Mouse (Mus musculus) lung, postnatal 0 days (tissue): ENCODE measurements around the gene Fam240a. TPM values are rescaled to one million over a fixed set of nuclear protein-coding genes. Genes with fewer than 3 reads are reported as not detected.

Experiments used
- ATAC-seq: fragments of 200-750 bp; cut with Nextera tagmentation; 2 replicates; pipeline ENCODE4 v1.8.0; 2017; ENCODE audit warnings: moderate library complexity
- DNase-seq: peaks from one replicate; pipeline ENCODE4 v3.0.0-alpha.2; 2016; ENCODE audit warnings: low spot score
- H3K27ac ChIP-seq: fragments of 300-500 bp; sonication (generic); 2 replicates; pipeline ENCODE4 v1.5.1; 2014; ENCODE audit warnings: antibody characterized with exemption, mild to moderate bottlenecking, low read length, mixed read lengths
- H3K27me3 ChIP-seq: fragments of 300-500 bp; sonication (generic); replicated peaks from 2 replicates; pipeline ENCODE4 v1.6.1; 2014; ENCODE audit warnings: low read length, mixed read lengths; ENCODE audit not compliant: insufficient read depth
- H3K36me3 ChIP-seq: fragments of 300-500 bp; sonication (generic); 2 replicates; pipeline ENCODE4 v1.6.1; 2014; ENCODE audit warnings: low read length, mixed read lengths; ENCODE audit not compliant: insufficient read depth
- H3K4me1 ChIP-seq: fragments of 300-500 bp; sonication (generic); 2 replicates; pipeline ENCODE4 v1.6.1; 2014; ENCODE audit warnings: antibody characterized with exemption, low read depth, low read length, mixed read lengths; ENCODE audit not compliant: insufficient read depth
- H3K4me2 ChIP-seq: fragments of 300-500 bp; sonication (generic); replicated peaks from 2 replicates; pipeline ENCODE4 v1.6.1; 2014; ENCODE audit warnings: low read depth, mild to moderate bottlenecking, low read length, moderate library complexity, mixed read lengths
- H3K4me3 ChIP-seq: fragments of 300-500 bp; sonication (generic); 2 replicates; pipeline ENCODE4 v1.5.1; 2014; ENCODE audit warnings: low read depth, low read length
- H3K9ac ChIP-seq: fragments of 300-500 bp; sonication (generic); replicated peaks from 2 replicates; pipeline ENCODE4 v1.6.1; 2014; ENCODE audit warnings: low read depth, mild to moderate bottlenecking
- H3K9me3 ChIP-seq: fragments of 300-500 bp; sonication (generic); 2 replicates; pipeline ENCODE4 v1.6.1; 2016; ENCODE audit warnings: low read length, mixed read lengths
- CTCF ChIP-seq: IDR thresholded peaks from 2 replicates; pipeline ENCODE4 v1.5.1; 2016; ENCODE audit warnings: antibody characterized with exemption, mild to moderate bottlenecking
- EP300 ChIP-seq: IDR thresholded peaks from 2 replicates; pipeline ENCODE4 v1.6.1; 2016; ENCODE audit warnings: antibody characterized with exemption, mild to moderate bottlenecking, control low read depth
- WGBS: fragments of 180-500 bp; shearing (Covaris S2); extraction: QIAGEN DNeasy Blood & Tissue Kit; methylation state at CpG from one replicate; pipeline ENCODE4 v1.1.7; 2014; 5-methylcytosine and 5-hydroxymethylcytosine counted together
- polyA plus RNA-seq: library from polyadenylated mRNA; unstranded; fragments of >200 nt; fragmentation: Nextera tagmentation; extraction: Ambion mirVana; gene quantifications from 2 replicates; pipeline ENCODE4 v1.2.1, GENCODE M21; 2015

The Fam240a gene
- polyA plus RNA-seq, 1 experiment from 2014 or later: not detected

GRCm38 (mm10) chr9:110881953-110882352 lies 34.7 kb downstream of the Fam240a start:
- H3K27me3 ChIP-seq: no peaks in the 10 kb centered on the region
- H3K9ac ChIP-seq: no peak overlapping the region
- 46% methylated on average over 7 of the region's 7 CpGs for WGBS
- no peaks in the 10 kb centered on the region for H3K9me3 ChIP-seq
- H3K4me3 ChIP-seq: no peak overlapping the region
- no peaks in the 10 kb centered on the region for H3K36me3 ChIP-seq
- peak; percentile 20; the same call in 1 of the 2 replicates for ATAC-seq
- TF ChIP-seq CTCF (no peak), EP300 (peak; percentile 66; the same call in 1 of the 2 replicates)
- peaks cover 11% of the 10 kb centered on the region; the same call in 1 of the 2 replicates for H3K4me1 ChIP-seq
- H3K27ac ChIP-seq: peak overlapping the region; percentile 91
- H3K4me2 ChIP-seq: peak overlapping the region; percentile 83
- DNase-seq: peak; percentile 67

GRCm38 (mm10) chr9:110880772-110881171 lies 35.9 kb downstream of the Fam240a start:
- WGBS: 37% methylated on average over 4 of the region's 4 CpGs
- peak overlapping the region; percentile 91 for H3K27ac ChIP-seq
- peak overlapping the region; percentile 83 for H3K4me2 ChIP-seq
- peaks cover 11% of the 10 kb centered on the region; the same call in 1 of the 2 replicates for H3K4me1 ChIP-seq
- H3K9me3 ChIP-seq: no peaks in the 10 kb centered on the region
- peak overlapping the region; percentile 57 for H3K4me3 ChIP-seq
- peak; percentile 87 for DNase-seq
- peak overlapping the region; percentile 35; the same call in 1 of the 2 replicates for H3K9ac ChIP-seq
- TF ChIP-seq CTCF (no peak), EP300 (peak; percentile 44; the same call in 1 of the 2 replicates)
- no peaks in the 10 kb centered on the region for H3K27me3 ChIP-seq
- H3K36me3 ChIP-seq: no peaks in the 10 kb centered on the region
- ATAC-seq: peak; percentile 81

DNA sequence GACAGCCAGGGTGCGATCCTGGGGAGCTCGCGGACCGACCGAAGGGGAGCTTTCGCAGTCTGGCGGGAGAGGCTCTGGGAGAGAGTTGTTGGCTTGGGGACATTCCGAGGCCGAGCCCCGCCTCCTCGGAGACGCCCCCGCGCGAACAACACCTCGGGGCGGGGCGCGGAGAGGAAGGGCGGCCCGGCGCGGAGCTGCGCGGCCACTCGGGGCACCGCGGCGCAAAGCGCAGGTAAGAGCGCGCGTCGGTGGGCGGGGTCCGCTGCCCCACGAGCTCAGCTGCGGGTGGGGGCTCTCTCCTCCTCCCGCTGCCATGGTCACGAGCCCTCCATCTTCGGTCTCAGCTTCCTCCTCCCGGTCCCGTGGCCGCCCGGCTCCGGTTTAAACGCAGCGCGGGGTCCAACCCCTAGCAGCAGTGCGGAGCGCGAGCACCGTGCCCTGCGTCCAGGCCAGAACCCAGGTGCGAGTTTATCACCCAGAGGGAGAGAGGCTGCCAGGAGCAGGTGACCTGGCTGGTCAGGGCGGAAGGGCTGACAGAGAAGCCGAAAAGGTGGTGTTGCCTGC lies 36.6 kb downstream of the Fam240a start, which contains the start of gene Tmie:
Gene Tmie, minus strand, starts transcription at position 116 of the 564 bp plus-strand sequence.
- H3K4me1 ChIP-seq: peaks cover 11% of the 10 kb centered on the region; the same call in 1 of the 2 replicates
- H3K4me3 ChIP-seq: peak within 1 kb of the TSS; percentile 57
- H3K27ac ChIP-seq: peak within 1 kb of the TSS; percentile 91
- TF ChIP-seq CTCF (no peak), EP300 (peak; percentile 6; the same call in 1 of the 2 replicates)
- peak within 1 kb of the TSS; percentile 83 for H3K4me2 ChIP-seq
- peak; percentile 84 for ATAC-seq
- H3K9ac ChIP-seq: peak within 1 kb of the TSS; percentile 41
- peak; percentile 94 for DNase-seq
- H3K27me3 ChIP-seq: no peaks in the 10 kb centered on the region
- no peaks in the 10 kb centered on the region for H3K36me3 ChIP-seq
- WGBS: 0% methylated on average over 39 of the region's 57 CpGs
- H3K9me3 ChIP-seq: no peaks in the 10 kb centered on the region

- peak; percentile 54 for DNase-seq
- H3K4me1 ChIP-seq: peaks cover 11% of the 10 kb centered on the region; the same call in 1 of the 2 replicates
- no peaks in the 10 kb centered on the region for H3K27me3 ChIP-seq
- ATAC-seq: 0 out of 2 replicates have a peak, but pooled peaks have one; percentile 7
- H3K9ac ChIP-seq: peak within 1 kb of the TSS; percentile 41
- peak within 1 kb of the TSS; percentile 57 for H3K4me3 ChIP-seq
- no peak for TF ChIP-seq EP300
- TF ChIP-seq CTCF: peak; percentile 10; the same call in 1 of the 2 replicates
- no peaks in the 10 kb centered on the region for H3K9me3 ChIP-seq
- H3K36me3 ChIP-seq: no peaks in the 10 kb centered on the region
- H3K27ac ChIP-seq: peak within 1 kb of the TSS; percentile 91
- WGBS: 9% methylated on average over 12 of the region's 12 CpGs
- peak within 1 kb of the TSS; percentile 83 for H3K4me2 ChIP-seq
Observed at GRCm38 (mm10) chr9:110879191-110879920, 37.3 kb downstream of the Fam240a start, which contains the start of gene Als2cl. TSS of gene Als2cl (plus strand) at chr9:110879870.

DNA sequence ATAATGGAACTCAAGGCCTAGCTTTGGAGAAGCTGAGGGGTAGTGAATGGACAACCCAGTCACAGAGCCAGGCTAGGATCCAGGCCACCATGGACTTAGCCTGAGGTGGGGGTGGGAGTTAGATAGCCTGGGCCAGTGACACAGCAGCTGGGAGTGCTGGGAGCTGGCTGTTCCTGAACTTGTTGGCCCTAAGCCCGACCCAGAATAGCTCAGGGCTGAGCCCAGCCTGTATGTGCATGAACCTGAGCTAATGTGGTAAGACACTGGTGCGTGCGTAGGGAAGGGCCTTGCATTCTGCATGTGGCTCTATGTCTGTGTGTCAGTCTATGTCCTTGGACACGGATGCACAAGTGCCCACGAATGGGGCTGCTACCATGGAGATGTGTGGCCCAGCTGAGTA lies 38.8 kb downstream of the Fam240a start:
- Histone ChIP-seq H3K36me3 (no peaks in the 10 kb centered on the region), H3K4me2 (no peak overlapping the region), H3K4me3 (no peak overlapping the region), H3K4me1 (peaks cover 11% of the 10 kb centered on the region; the same call in 1 of the 2 replicates), H3K27me3 (no peaks in the 10 kb centered on the region), H3K9me3 (no peaks in the 10 kb centered on the region), H3K9ac (no peak overlapping the region), H3K27ac (no peak overlapping the region; the same call in 1 of the 2 replicates)
- TF ChIP-seq CTCF (no peak), EP300 (no peak)
- no peak for DNase-seq
- ATAC-seq: no peak
- 73% methylated on average over 5 of the region's 5 CpGs for WGBS

DNA sequence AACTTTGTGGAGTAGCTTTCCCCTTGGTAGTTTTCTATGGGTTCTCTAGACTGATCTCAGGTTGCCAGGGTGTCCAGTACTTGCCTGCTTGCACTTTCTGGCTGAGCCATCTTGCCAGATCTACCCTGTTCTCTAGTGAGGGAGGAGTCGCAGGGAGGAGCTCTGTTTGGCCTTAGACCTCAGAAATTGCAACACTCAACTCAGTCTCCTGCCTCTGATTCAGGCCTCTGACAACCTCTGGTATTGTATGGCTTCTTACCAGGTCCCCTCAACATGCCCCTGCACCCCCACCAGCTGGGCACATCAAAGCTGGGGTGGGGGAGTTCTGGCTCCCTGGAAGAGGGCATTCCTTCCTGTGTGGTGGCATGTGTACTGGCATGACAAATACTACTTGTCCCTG lies 39.3 kb downstream of the Fam240a start:
- peaks cover 11% of the 10 kb centered on the region; the same call in 1 of the 2 replicates for H3K4me1 ChIP-seq
- no peak overlapping the region for H3K4me3 ChIP-seq
- H3K36me3 ChIP-seq: no peaks in the 10 kb centered on the region
- H3K4me2 ChIP-seq: no peak overlapping the region
- 89% methylated on average over 1 of the region's 1 CpGs for WGBS
- no peak overlapping the region; the same call in 1 of the 2 replicates for H3K27ac ChIP-seq
- TF ChIP-seq CTCF: no peak
- no peak for TF ChIP-seq EP300
- H3K9me3 ChIP-seq: no peaks in the 10 kb centered on the region
- ATAC-seq (no peak), DNase-seq (no peak)
- H3K9ac ChIP-seq: no peak overlapping the region
- H3K27me3 ChIP-seq: no peaks in the 10 kb centered on the region
